25 mouse cellular contexts compared by ENCODE assay signal in the genomic region with DNA sequence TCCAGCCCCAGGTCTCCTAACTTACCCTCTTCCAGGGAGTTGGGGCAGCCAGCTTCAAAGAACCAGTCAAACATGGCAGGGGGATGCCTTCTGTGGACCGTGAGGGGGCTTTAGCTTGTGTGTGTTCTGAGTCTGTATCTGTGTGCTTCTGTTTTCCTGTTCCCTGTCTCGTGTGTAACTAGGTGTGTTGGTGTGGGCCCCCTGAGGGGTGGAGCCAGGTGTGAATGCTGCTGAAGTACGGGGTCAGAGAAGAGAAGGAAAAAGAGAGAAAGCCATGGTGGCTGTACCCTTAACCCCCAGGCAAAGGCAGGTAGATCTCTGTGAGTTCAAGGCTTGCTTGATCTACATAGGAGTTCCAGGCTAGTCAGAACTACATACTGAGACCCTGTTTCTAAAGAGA. TPM values are rescaled to one million over a fixed set of nuclear protein-coding genes. Genes with fewer than 3 reads are reported as not detected.
DNase-seq lines count a peak whose midpoint lies in the region; ATAC-seq and TF ChIP-seq lines count a peak whose summit lies in the region.
"Had no signal": no experiment of that assay in that cellular context is flagged by ENCODE, and none has a peak within 500 bp of the region (broad histone marks: within the 10 kb centered on the region; RNA-seq: fewer than 3 reads in every experiment).

No protein-coding gene starts in this region.

- no peak for DNase-seq in liver, postnatal 0 days
- DNase-seq in liver = no peak
- DNase-seq in induced T-regulatory cell, adult 2 months (ENCODE audit: low read depth) = peak; percentile 40
- DNase-seq in thymus, postnatal 14 days = peak; percentile 65
- peak; percentile 58 for DNase-seq in thymus, postnatal 4 days
- DNase-seq in cerebellum, adult 11 months = no peak
- DNase-seq: adrenal gland, adult 8-10 months; adrenal gland, postnatal 25 days; cerebellum, adult 18-20 months; cerebellum, adult 9-10 months; cerebellum, postnatal 14 days; gastrocnemius, postnatal 25 days; heart, adult 18-20 months; heart, postnatal 10 days; heart, postnatal 36 days had no signal

- no peak overlapping the region for H3K9ac ChIP-seq in liver, postnatal 0 days (replicated peaks)
- H3K9ac ChIP-seq: heart, embryonic 12.5 days; heart, embryonic 15.5 days; hindbrain, embryonic 13.5 days had no signal

- no peaks in the 10 kb centered on the region for H3K36me3 ChIP-seq in liver, postnatal 0 days (replicated peaks; ENCODE audit: insufficient read depth, low read length)
- H3K36me3 ChIP-seq: heart, embryonic 12.5 days; heart, embryonic 15.5 days had no signal

- TF ChIP-seq CTCF in liver, postnatal 0 days (IDR thresholded peaks at IDR 0.05; ENCODE audit: low read depth) = no peak

- no peak for ATAC-seq in liver, postnatal 0 days
- ATAC-seq in megakaryocyte progenitor cell, adult 5-6 weeks (replicated peaks; ENCODE audit: poor library complexity) = no peak
- ATAC-seq: activated CD4-positive, CD25-positive, alpha-beta regulatory T cell, adult 4 months; CD4-positive, CD25-positive, alpha-beta regulatory T cell, adult 4 months; forebrain, embryonic 14.5 days; hindbrain, embryonic 16.5 days had no signal

- TF ChIP-seq EP300 in liver, postnatal 0 days (IDR thresholded peaks at IDR 0.05; ENCODE audit: low read depth) = no peak

- WGBS in liver, postnatal 0 days (ENCODE audit: insufficient replicate concordance) = 52% methylated on average over 3 of the region's 3 CpGs

- H3K27me3 ChIP-seq in liver, postnatal 0 days (ENCODE audit: insufficient read depth, low read length) = no peaks in the 10 kb centered on the region
- H3K27me3 ChIP-seq: hindbrain, embryonic 13.5 days had no signal

- H3K4me2 ChIP-seq in liver, postnatal 0 days (ENCODE audit: low read depth, low read length) = peak overlapping the region; percentile 38
- H3K4me2 ChIP-seq: heart, embryonic 12.5 days; heart, embryonic 15.5 days; hindbrain, embryonic 13.5 days had no signal

- no peak overlapping the region for H3K27ac ChIP-seq in liver, postnatal 0 days (ENCODE audit: low read depth)
- H3K27ac ChIP-seq: heart, embryonic 15.5 days; hindbrain, embryonic 10.5 days; hindbrain, embryonic 13.5 days had no signal

- no peaks in the 10 kb centered on the region for H3K9me3 ChIP-seq in liver, postnatal 0 days (ENCODE audit: low read length)
- H3K9me3 ChIP-seq: heart, embryonic 12.5 days; heart, embryonic 15.5 days; hindbrain, embryonic 10.5 days; hindbrain, embryonic 13.5 days had no signal

- no peaks in the 10 kb centered on the region for H3K4me1 ChIP-seq in liver, postnatal 0 days (ENCODE audit: insufficient read depth)
- H3K4me1 ChIP-seq: heart, embryonic 15.5 days; hindbrain, embryonic 13.5 days had no signal

- no peak overlapping the region for H3K4me3 ChIP-seq in liver, postnatal 0 days (ENCODE audit: low read depth, low read length)
- H3K4me3 ChIP-seq: heart, embryonic 12.5 days; heart, embryonic 15.5 days; hindbrain, embryonic 10.5 days; hindbrain, embryonic 13.5 days had no signal

RNA-seq across cellular contexts. Expression of a gene that starts 1.4 kb away (rescaled TPM):
- polyA plus RNA-seq in liver, postnatal 0 days (2015; fragmentation: Nextera tagmentation; extraction: Ambion mirVana) = 3.5 and 4.9 TPM in 2 replicates
- 7.6 and 11.5 TPM in 2 replicates for total RNA-seq in megakaryocyte progenitor cell, adult 5-6 weeks (2015)
- total RNA-seq in megakaryocyte progenitor cell, adult 5-6 weeks (2017) = 3.5 and 8.8 TPM in 2 replicates
- polyA plus RNA-seq: C2C12 had no signal

RNA-seq across cellular contexts. Expression of a gene that starts 10.7 kb away (rescaled TPM):
- 0.23 and 0.30 TPM in 2 replicates for polyA plus RNA-seq in liver, postnatal 0 days (2015; fragmentation: Nextera tagmentation; extraction: Ambion mirVana)
- not detected in 2 replicates for total RNA-seq in megakaryocyte progenitor cell, adult 5-6 weeks (2015)
- 0.12 TPM in 1 of 2 replicates, not detected in the other for total RNA-seq in megakaryocyte progenitor cell, adult 5-6 weeks (2017)

RNA-seq across cellular contexts. Expression of a gene that starts 17.3 kb away (rescaled TPM):
- 12.7 and 12.8 TPM in 2 replicates for polyA plus RNA-seq in liver, postnatal 0 days (2015; fragmentation: Nextera tagmentation; extraction: Ambion mirVana)
- total RNA-seq in megakaryocyte progenitor cell, adult 5-6 weeks (2015) = 10.9 and 13.4 TPM in 2 replicates
- 1.6 and 2.0 TPM in 2 replicates for total RNA-seq in megakaryocyte progenitor cell, adult 5-6 weeks (2017)

RNA-seq across cellular contexts. Expression of a gene that starts 18.0 kb away (rescaled TPM):
- 33.0 and 39.9 TPM in 2 replicates for polyA plus RNA-seq in liver, postnatal 0 days (2015; fragmentation: Nextera tagmentation; extraction: Ambion mirVana)
- total RNA-seq in megakaryocyte progenitor cell, adult 5-6 weeks (2015) = not detected in 2 replicates
- total RNA-seq in megakaryocyte progenitor cell, adult 5-6 weeks (2017) = not detected in 2 replicates
- polyA plus RNA-seq: C2C12 had no signal

RNA-seq across cellular contexts. Expression of a gene that starts 28.2 kb away (rescaled TPM):
- polyA plus RNA-seq in liver, postnatal 0 days (2015; fragmentation: Nextera tagmentation; extraction: Ambion mirVana) = 0.21 and 0.56 TPM in 2 replicates
- 1.2 and 2.2 TPM in 2 replicates for total RNA-seq in megakaryocyte progenitor cell, adult 5-6 weeks (2015)
- total RNA-seq in megakaryocyte progenitor cell, adult 5-6 weeks (2017) = 0.27 and 0.29 TPM in 2 replicates

Comparison
In these comparisons a context has a peak if more than half of its experiments do, and no peak if none do; other contexts are left out.
1. DNase-seq: peak in induced T-regulatory cell, adult 2 months (single experiment), thymus, postnatal 14 days (single experiment) and thymus, postnatal 4 days (single experiment); none in liver, postnatal 0 days (single experiment), liver (single experiment) and cerebellum, adult 11 months (single experiment).